Mouse (Mus musculus): ENCODE measurements around the gene Psme1.

- TF ChIP-seq POLR2A (IDR thresholded peaks at IDR 0.05; ENCODE audit: insufficient read depth, low read length), result no peak
- TF ChIP-seq CTCF (IDR thresholded peaks at IDR 0.05; ENCODE audit: low read depth, low read length), result peak; percentile 88
- no peak for TF ChIP-seq EP300 (IDR thresholded peaks at IDR 0.05; ENCODE audit: insufficient read depth, low read depth, low read length)
Observed at GRCm38 (mm10) chr14:55629312-55629711, 51.4 kb downstream of the Psme1 start.
